Mouse (Mus musculus): ENCODE results near the gene P2ry6. TPM values are rescaled to one million over a fixed set of nuclear protein-coding genes. Genes with fewer than 3 reads are reported as not detected.

P2ry6 gene
- polyA plus RNA-seq, 1 experiment, result 0.04 TPM

- Histone ChIP-seq H3ac (ENCODE audit: control insufficient read depth, insufficient read length, low read depth) (no peak overlapping the region), H3K27me3 (ENCODE audit: control insufficient read depth, insufficient read depth, insufficient read length) (no peaks in the 10 kb centered on the region), H3K79me2 (ENCODE audit: control insufficient read depth, insufficient read depth) (peaks cover 100% of the 10 kb centered on the region), H3K4me3 (ENCODE audit: insufficient read depth, poor library complexity, severe bottlenecking) (no peak overlapping the region), H3K79me3 (ENCODE audit: low read depth) (peaks cover 77% of the 10 kb centered on the region), H3K36me3 (ENCODE audit: control insufficient read depth, insufficient read depth) (peaks cover 27% of the 10 kb centered on the region)
- TF ChIP-seq CTCF (IDR thresholded peaks at IDR 0.05; ENCODE audit: control insufficient read depth, insufficient read depth, insufficient read length), result no peak
- TF ChIP-seq USF1 (IDR thresholded peaks at IDR 0.05; ENCODE audit: low read depth), result no peak
- no peak for TF ChIP-seq FOSL1 (IDR thresholded peaks at IDR 0.05; ENCODE audit: insufficient read depth, low read length, poor library complexity, severe bottlenecking)
- no peak for TF ChIP-seq MYOG (IDR thresholded peaks at IDR 0.05; ENCODE audit: control insufficient read depth, extremely low read depth, insufficient read length)
- TF ChIP-seq MYOD1 (IDR thresholded peaks at IDR 0.05; ENCODE audit: control insufficient read depth, insufficient read length, low read depth), result no peak
- no peak for TF ChIP-seq MAX (IDR thresholded peaks at IDR 0.05)
- no peak for TF ChIP-seq CEBPB (IDR thresholded peaks at IDR 0.05; ENCODE audit: low read depth)
These were observed 55.2 kb downstream of the P2ry6 start for GRCm38 (mm10) chr7:100919006-100919808.

- H3K79me2 ChIP-seq (ENCODE audit: control insufficient read depth, insufficient read depth), result peaks cover 100% of the 10 kb centered on the region
- H3K27me3 ChIP-seq (ENCODE audit: control insufficient read depth, insufficient read depth, insufficient read length), result no peaks in the 10 kb centered on the region
- H3K79me3 ChIP-seq (ENCODE audit: low read depth), result peaks cover 73% of the 10 kb centered on the region
- no peak for TF ChIP-seq USF1 (IDR thresholded peaks at IDR 0.05; ENCODE audit: low read depth)
- TF ChIP-seq FOSL1 (IDR thresholded peaks at IDR 0.05; ENCODE audit: insufficient read depth, low read length, poor library complexity, severe bottlenecking), result no peak
- TF ChIP-seq MAX (IDR thresholded peaks at IDR 0.05), result no peak
- no peak for TF ChIP-seq CEBPB (IDR thresholded peaks at IDR 0.05; ENCODE audit: low read depth)
- no peak for TF ChIP-seq CTCF (IDR thresholded peaks at IDR 0.05; ENCODE audit: control insufficient read depth, insufficient read depth, insufficient read length)
- no peak for TF ChIP-seq MYOD1 (IDR thresholded peaks at IDR 0.05; ENCODE audit: control insufficient read depth, insufficient read length, low read depth)
- no peak for TF ChIP-seq MYOG (IDR thresholded peaks at IDR 0.05; ENCODE audit: control insufficient read depth, extremely low read depth, insufficient read length)
- peaks cover 27% of the 10 kb centered on the region for H3K36me3 ChIP-seq (ENCODE audit: control insufficient read depth, insufficient read depth)
- no peak overlapping the region for H3K4me3 ChIP-seq (ENCODE audit: insufficient read depth, poor library complexity, severe bottlenecking)
- H3ac ChIP-seq (ENCODE audit: control insufficient read depth, insufficient read length, low read depth), result no peak overlapping the region
These were observed 56.3 kb downstream of the P2ry6 start for GRCm38 (mm10) chr7:100918176-100918575.

- TF ChIP-seq FOSL1 (IDR thresholded peaks at IDR 0.05; ENCODE audit: insufficient read depth, low read length, poor library complexity, severe bottlenecking) (no peak), USF1 (IDR thresholded peaks at IDR 0.05; ENCODE audit: low read depth) (no peak), CEBPB (IDR thresholded peaks at IDR 0.05; ENCODE audit: low read depth) (no peak)
- Histone ChIP-seq H3K27me3 (ENCODE audit: control insufficient read depth, insufficient read depth, insufficient read length) (no peaks in the 10 kb centered on the region), H3K4me3 (ENCODE audit: insufficient read depth, poor library complexity, severe bottlenecking) (no peak overlapping the region), H3K79me2 (ENCODE audit: control insufficient read depth, insufficient read depth) (peaks cover 100% of the 10 kb centered on the region), H3K79me3 (ENCODE audit: low read depth) (peaks cover 72% of the 10 kb centered on the region), H3ac (ENCODE audit: control insufficient read depth, insufficient read length, low read depth) (no peak overlapping the region), H3K36me3 (ENCODE audit: control insufficient read depth, insufficient read depth) (peaks cover 27% of the 10 kb centered on the region)
These were observed 56.7 kb downstream of the P2ry6 start for GRCm38 (mm10) chr7:100917751-100918150.

GRCm38 (mm10) chr7:100916526-100916925 is 57.9 kb downstream of the P2ry6 start:
- no peak overlapping the region for H3ac ChIP-seq (ENCODE audit: control insufficient read depth, insufficient read length, low read depth)
- no peak for TF ChIP-seq CEBPB (IDR thresholded peaks at IDR 0.05; ENCODE audit: low read depth)
- TF ChIP-seq MYOD1 (IDR thresholded peaks at IDR 0.05; ENCODE audit: control insufficient read depth, insufficient read length, low read depth), result no peak
- TF ChIP-seq USF1 (IDR thresholded peaks at IDR 0.05; ENCODE audit: low read depth), result no peak
- TF ChIP-seq MAX (IDR thresholded peaks at IDR 0.05), result no peak
- no peak for TF ChIP-seq FOSL1 (IDR thresholded peaks at IDR 0.05; ENCODE audit: insufficient read depth, low read length, poor library complexity, severe bottlenecking)
- no peak for TF ChIP-seq CTCF (IDR thresholded peaks at IDR 0.05; ENCODE audit: control insufficient read depth, insufficient read depth, insufficient read length)
- TF ChIP-seq MYOG (IDR thresholded peaks at IDR 0.05; ENCODE audit: control insufficient read depth, extremely low read depth, insufficient read length), result no peak
- no peak overlapping the region for H3K4me3 ChIP-seq (ENCODE audit: insufficient read depth, poor library complexity, severe bottlenecking)
- H3K27me3 ChIP-seq (ENCODE audit: control insufficient read depth, insufficient read depth, insufficient read length), result no peaks in the 10 kb centered on the region
- H3K79me2 ChIP-seq (ENCODE audit: control insufficient read depth, insufficient read depth), result peaks cover 100% of the 10 kb centered on the region
- peaks cover 14% of the 10 kb centered on the region for H3K36me3 ChIP-seq (ENCODE audit: control insufficient read depth, insufficient read depth)
- peaks cover 70% of the 10 kb centered on the region for H3K79me3 ChIP-seq (ENCODE audit: low read depth)

- H3ac ChIP-seq (ENCODE audit: control insufficient read depth, insufficient read length, low read depth), result no peak overlapping the region
- no peak for TF ChIP-seq MAX (IDR thresholded peaks at IDR 0.05)
- no peak for TF ChIP-seq FOSL1 (IDR thresholded peaks at IDR 0.05; ENCODE audit: insufficient read depth, low read length, poor library complexity, severe bottlenecking)
- TF ChIP-seq CTCF (IDR thresholded peaks at IDR 0.05; ENCODE audit: control insufficient read depth, insufficient read depth, insufficient read length), result no peak
- no peak for TF ChIP-seq MYOG (IDR thresholded peaks at IDR 0.05; ENCODE audit: control insufficient read depth, extremely low read depth, insufficient read length)
- no peak for TF ChIP-seq USF1 (IDR thresholded peaks at IDR 0.05; ENCODE audit: low read depth)
- no peak for TF ChIP-seq CEBPB (IDR thresholded peaks at IDR 0.05; ENCODE audit: low read depth)
- peaks cover 65% of the 10 kb centered on the region for H3K79me3 ChIP-seq (ENCODE audit: low read depth)
- H3K36me3 ChIP-seq (ENCODE audit: control insufficient read depth, insufficient read depth), result peaks cover 12% of the 10 kb centered on the region
- H3K79me2 ChIP-seq (ENCODE audit: control insufficient read depth, insufficient read depth), result peaks cover 100% of the 10 kb centered on the region
- no peaks in the 10 kb centered on the region for H3K27me3 ChIP-seq (ENCODE audit: control insufficient read depth, insufficient read depth, insufficient read length)
- H3K4me3 ChIP-seq (ENCODE audit: insufficient read depth, poor library complexity, severe bottlenecking), result no peak overlapping the region
These were observed 59.2 kb downstream of the P2ry6 start for GRCm38 (mm10) chr7:100915204-100915603.
